Mouse (Mus musculus) right cerebral cortex, adult 18-20 months (tissue): ENCODE data around the gene Cib1.

Experiments used
- DNase-seq: peaks from one replicate; pipeline ENCODE4 v3.0.0; 2022; ENCODE audit warnings: mixed read lengths

Cib1 gene

GRCm38 (mm10) chr7:80200588-80200945 lies 32.0 kb downstream of the Cib1 start:
- DNase-seq: no peak

DNA sequence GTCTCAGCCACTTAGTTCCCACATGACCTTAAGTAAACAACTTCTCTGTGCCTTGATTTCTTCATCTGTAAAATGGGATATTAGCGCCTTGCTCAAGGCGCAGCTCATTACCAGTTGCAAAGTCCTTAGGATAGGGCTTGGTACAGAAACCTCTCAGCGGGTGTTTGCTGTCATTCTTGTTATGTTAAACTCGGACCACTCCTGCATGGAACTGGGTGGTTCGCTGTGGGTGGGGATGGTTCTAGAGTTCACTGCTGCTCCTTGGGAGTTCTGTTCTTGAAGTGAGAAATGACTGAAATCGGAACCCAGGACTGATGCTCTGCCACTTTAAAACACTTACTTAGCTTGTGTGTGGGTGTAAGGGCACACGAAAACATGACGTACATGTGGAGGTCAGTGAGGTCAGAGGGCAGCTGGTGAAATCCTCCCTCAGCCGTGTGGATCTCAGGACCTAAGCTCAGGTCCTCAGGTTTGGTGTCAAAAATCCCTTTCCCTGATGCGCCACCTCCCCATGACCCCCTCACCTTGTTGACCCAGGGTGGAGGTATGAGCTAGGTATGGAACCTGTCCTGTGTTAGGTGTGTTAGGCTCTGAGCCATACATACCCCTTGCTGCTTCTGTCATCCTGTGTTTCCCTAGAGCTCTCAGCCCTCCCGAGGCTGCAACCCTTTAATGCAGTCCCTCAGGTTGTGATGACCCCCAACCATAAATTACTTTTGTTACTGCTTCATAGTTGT lies 32.6 kb downstream of the Cib1 start:
- DNase-seq: no peak

- no peak for DNase-seq
These were observed 33.3 kb downstream of the Cib1 start for GRCm38 (mm10) chr7:80199286-80199685.

DNA sequence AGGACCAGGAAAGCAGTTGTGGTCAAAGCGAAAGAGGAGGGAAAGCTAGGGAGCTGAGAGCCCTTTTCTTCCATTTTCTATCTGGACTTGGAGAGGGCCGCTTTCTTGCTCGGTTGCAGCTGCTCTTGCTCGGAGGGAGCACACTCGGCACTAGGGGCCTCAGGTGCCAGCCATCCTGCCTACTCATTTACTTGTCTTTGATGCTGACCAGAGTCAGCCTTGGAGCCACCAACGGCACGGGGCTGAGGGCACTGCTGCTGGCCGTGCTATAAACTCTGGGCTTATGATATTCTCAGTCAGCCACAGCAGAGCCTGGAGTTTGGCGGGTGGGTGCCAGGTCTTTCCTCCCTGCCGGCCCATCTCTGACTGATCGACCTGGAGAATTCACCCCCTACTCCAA lies 33.8 kb downstream of the Cib1 start:
- no peak for DNase-seq

DNA sequence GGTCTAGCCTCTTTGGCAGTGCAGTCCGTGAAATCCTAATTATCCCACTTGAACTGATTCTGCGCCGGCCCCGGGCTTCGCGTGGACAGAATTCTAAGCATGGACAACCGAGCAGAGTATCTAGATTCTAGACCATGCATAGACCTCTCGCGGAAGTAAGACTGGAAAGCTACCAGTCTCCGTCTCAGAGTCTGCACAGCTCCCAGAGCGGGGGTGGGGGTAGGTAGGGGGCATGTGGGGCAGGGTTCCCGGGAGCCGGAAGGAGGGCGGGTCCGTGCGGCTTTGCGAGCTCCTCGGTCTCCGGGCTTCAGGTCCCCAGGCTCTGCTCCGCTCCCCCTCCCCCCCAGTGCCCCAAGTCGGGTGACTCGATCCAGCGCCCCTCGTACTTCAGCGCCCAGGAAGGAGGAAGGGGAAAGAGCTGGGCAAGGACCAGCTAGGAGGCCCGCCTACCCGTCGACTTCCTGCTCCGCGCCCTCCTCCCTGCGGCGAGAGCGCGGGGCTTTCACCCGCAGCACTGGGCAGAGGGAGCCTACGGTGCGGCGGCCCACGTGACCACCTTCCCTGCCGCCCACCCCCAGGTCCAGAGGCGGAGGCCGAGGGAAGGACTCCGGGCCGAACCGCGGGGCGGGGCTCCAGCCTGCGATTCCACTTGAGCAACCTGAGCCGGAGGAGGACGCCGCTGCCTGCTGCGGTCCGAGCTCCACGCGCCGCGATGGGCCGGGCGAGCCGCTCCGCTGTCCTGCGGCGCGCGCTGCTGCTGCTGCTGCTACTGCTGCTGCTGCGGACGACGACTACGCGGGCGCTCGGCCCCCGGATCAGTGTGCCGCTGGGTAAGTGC lies 34.5 kb downstream of the Cib1 start:
- DNase-seq: peak; percentile 83

DNA sequence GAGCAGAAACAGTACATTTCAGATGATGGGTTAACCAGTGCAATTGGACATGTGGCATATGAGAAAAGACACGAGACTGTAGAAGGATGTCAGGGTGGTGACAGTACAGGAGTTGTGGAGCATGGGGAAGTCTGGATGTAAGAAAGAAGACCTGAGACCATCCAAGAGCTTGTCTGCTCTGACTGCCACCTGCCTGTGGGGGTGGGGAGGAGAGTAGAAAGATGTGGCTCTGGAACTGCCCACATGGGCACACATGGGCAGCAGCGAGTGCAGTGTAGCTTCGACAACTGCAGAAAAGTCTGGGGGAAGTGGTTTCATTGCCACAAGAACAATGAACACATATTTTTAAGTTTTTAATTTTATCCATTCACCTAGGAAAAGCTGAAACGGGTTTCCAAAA lies 35.2 kb downstream of the Cib1 start:
- no peak for DNase-seq

DNA sequence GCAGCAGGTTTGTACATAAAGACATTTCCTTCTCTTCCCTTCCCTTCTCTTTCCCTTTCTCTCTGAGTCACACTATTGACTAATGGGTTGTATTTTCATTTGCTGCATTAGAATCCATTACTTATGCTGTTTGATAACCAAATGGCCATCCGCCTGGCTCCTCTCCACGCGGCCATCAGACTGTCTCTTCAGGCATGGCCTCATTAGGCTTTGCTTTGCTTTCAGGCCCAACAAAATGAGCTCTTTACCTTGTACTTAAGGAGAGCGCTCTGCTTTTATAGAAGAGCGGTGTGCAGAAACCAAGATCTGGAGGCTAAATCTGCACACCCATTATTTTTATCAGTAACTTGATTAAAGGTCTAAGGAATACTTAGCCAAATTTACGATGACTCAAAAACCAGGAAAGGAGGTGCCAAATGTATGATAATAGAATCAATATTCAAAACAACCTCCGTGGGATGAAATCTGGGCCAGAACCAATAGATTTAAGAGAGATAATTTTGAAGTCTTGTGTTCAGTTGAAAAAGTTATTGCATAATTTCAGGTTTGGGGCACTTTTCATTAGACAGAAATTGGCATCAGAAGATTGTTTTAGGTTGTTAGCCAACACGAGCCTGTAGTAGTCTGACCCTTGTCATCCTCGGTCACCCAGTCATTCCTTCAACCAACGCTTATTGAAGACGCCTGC lies 36.9 kb downstream of the Cib1 start:
- no peak for DNase-seq

- no peak for DNase-seq
These were observed 37.5 kb downstream of the Cib1 start for GRCm38 (mm10) chr7:80195146-80195545.

- no peak for DNase-seq
These were observed 38.5 kb downstream of the Cib1 start for GRCm38 (mm10) chr7:80193941-80194739.

GRCm38 (mm10) chr7:80192226-80193061 lies 40.2 kb downstream of the Cib1 start:
- peak; percentile 57 for DNase-seq

GRCm38 (mm10) chr7:80191455-80191854 lies 41.2 kb downstream of the Cib1 start:
- DNase-seq: no peak

GRCm38 (mm10) chr7:80189147-80189933 lies 43.3 kb downstream of the Cib1 start:
- DNase-seq: no peak

GRCm38 (mm10) chr7:80188579-80189125 lies 44.0 kb downstream of the Cib1 start:
- DNase-seq: no peak

GRCm38 (mm10) chr7:80187501-80187900 lies 45.1 kb downstream of the Cib1 start:
- DNase-seq: no peak

DNA sequence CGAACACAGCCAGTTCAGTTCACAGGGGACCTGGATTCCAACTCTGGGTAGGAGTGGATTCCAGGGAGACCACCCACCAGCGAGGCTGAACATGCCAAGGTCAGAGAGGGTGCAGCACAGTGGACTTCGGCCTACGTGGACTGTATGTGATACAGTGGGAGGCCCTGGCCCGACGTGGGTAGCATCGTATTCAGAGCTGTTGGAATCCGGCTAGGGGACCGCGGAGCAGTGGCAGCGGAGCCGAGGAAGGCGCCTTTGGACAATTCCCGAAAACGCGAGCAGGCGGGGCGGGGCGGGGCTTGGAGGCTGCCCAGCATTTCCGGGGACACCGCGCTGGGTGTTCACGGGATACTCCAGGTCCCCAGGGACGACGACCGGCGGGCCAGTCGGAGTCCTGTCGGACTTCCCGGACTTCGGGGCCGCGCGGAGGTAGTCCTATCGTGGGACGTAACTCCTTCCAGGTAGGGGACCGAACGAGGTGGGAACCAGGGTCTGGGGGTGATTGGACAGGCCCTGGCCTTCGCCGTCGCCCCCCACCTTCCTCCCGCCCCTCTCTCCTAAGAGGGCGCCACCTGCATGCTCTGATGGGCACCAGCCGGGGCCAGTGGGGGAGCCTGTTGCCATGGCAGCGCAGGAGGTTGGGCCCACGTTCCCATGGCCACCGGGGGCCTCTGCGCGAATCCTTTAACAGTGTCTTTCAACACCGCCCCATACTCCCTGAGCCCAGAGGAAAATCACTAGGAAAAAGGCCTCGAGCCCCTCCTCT lies 45.9 kb downstream of the Cib1 start, which contains the start of gene Sema4b:
Gene Sema4b (plus strand): TSS at position 311 of the 766 bp plus-strand sequence.
- DNase-seq: peak; percentile 95

GRCm38 (mm10) chr7:80186021-80186420 lies 46.6 kb downstream of the Cib1 start:
- no peak for DNase-seq

- no peak for DNase-seq
These were observed 47.6 kb downstream of the Cib1 start for GRCm38 (mm10) chr7:80184968-80185367.

GRCm38 (mm10) chr7:80184551-80184950 lies 48.1 kb downstream of the Cib1 start:
- no peak for DNase-seq

GRCm38 (mm10) chr7:80183969-80184368 lies 48.6 kb downstream of the Cib1 start:
- no peak for DNase-seq

- DNase-seq: no peak
These were observed 49.1 kb downstream of the Cib1 start for GRCm38 (mm10) chr7:80183466-80183865.
